Mouse (Mus musculus) kidney, adult 18-20 months (tissue): ENCODE data around the gene Ccng2.

Experiments
- DNase-seq: peaks from one replicate; pipeline ENCODE4 v3.0.0; 2021

The Ccng2 gene

DNA sequence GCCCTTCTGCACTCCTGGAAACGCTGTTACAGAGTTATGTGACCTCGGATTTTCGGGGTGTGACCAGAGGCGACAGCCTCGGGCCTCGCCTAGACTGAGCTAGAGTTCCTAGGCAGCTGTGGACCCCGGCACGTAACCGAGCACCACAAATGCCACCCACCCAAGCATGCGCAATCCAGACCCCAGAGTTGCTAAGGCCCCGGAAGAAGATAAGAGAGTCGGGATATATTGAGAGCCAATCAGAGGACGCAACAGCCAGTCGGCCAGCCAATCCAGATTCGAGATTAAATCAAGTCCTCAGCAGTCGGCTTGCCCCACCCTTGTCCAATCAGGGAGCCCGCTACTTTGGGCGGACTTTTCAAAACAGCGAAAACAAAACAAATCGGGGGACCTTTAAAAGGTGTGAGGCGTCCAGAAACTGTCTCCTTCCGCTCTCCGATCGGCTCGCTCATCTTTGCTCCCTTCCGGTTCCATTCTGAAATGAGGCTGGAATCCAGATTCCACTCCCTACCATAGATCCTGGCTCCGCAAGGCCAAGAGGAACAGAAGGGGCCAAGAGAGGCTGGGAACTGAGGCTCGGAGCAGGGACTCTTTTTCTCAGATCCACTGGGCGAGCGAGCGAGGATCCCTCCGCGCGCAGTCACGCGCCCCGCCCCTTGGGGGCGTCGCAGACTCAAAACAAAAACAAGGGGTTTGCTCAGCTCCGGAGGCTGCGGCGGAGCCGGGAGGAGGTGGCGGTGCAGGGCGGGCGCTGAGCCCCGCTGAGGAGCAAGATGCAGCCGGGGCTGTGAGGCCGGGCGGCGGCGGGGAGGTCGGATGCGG lies at the start of gene Ccng2:
Ccng2 (plus strand) TSS at position 375 of the 822 bp plus-strand sequence.
- DNase-seq = peak; percentile 96

DNA sequence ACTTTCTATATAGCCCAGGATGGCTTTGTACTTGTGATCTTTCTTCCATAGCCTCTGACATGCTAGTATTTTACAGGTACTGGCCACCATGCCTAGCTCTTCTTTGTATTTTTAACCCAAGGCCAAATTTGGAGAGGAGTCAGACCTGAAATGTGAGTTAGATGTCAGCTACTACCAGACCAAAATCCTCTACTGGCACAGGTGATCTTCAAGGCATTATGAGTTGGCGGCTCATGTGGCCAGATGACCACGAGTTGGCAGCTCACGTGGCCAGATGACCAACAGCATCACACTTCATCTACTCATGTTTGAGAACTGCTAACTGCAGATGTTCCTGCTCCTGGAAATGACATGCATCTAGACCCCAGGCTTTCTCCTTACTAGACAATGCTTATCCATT lies 48.7 kb upstream of the Ccng2 start:
- no peak for DNase-seq

DNA sequence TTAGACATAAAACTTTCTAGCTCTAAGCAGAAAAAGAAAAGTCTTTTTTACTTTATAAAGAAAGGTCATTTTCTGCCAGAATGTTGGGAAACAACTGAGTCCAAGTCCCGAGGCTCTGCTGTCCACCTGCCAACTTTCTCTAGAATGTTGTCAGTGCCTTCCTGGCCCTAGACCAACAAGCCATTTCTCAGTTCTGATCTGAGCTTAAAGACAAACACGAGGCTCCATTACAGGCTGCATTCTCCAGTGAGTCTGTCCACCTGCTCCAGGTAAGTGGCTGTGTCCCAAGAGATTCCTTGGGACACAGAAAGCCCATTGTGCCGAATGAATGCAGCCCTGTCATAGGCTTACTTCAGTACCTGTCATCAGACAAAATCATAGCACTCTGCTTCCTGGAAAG lies 45.4 kb upstream of the Ccng2 start:
- DNase-seq = peak; percentile 62

DNA sequence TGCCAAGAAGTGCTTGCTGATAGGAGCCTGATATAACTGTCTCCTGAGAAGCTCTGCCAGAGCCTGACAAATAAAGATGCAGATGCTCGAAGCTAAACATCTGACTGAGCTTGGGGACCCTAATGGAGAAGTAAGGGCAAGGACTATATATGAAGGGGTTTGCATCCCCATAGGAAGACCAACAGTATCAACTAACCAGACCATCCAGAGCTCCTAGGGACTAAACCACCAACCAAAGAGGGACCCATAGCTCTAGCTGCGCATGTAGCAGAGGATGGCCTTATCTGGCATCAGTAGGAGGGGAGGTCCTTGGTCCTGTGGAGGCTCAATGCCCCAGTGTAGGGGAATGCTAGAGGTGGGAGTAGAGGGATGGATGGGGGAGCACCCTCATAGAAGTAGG lies 42.5 kb upstream of the Ccng2 start:
- DNase-seq = no peak

DNA sequence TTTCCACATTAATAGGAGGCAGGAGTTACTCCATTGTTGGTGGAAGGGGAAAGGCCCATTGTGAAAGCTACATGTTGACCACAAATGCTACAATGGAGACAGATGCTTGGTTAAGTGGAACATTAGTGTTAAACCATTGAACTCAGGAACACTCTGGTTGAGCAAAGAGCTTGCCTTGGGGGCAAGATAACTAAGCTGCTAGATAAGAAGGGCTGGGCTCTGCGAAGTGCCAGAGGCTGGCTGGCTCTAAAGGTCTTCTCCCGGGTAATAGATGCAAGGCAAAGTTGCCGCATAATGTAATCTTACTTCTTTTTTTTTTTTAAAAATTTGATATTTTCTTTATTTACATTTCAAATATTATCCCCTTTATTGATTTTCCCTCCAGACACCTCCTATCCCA lies 39.9 kb upstream of the Ccng2 start:
- no peak for DNase-seq

DNA sequence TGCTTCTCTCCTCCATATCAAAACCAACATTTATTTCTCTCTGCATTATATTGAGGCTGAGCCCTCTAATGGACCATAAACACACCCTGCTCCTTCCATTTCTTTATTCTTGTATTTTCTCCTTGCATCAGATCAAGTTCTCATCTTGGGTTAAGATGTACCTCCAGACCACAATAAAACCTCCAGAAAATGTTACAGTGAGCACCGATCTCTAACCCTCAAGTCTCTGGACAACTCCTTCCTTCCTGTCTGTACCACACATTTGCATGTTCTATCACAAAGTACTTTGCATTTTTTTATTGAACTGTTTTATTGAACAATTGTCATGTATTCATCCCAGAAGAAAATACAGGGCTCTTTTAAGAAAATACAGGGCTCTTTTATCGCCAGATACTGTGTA lies 37.5 kb upstream of the Ccng2 start:
- no peak for DNase-seq

DNA sequence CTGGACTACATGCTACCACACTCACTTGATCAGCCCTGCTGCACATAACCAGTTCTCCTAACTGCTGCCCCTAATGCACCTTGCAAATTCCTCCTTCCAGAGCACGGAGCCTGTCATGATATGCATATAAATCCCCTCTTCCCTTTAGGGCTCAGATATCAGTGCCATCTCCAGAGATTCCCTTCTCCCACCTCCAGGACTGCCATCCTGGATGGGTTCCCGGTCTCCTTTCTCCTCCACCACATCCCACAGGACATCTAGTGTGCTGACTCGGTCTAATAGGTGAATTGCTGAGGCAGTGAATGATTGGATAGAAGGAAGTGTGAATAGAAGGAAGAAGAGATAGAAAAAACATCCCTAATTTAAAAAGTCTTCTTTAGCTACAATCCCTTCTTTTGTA lies 35.3 kb upstream of the Ccng2 start:
- DNase-seq = no peak

DNA sequence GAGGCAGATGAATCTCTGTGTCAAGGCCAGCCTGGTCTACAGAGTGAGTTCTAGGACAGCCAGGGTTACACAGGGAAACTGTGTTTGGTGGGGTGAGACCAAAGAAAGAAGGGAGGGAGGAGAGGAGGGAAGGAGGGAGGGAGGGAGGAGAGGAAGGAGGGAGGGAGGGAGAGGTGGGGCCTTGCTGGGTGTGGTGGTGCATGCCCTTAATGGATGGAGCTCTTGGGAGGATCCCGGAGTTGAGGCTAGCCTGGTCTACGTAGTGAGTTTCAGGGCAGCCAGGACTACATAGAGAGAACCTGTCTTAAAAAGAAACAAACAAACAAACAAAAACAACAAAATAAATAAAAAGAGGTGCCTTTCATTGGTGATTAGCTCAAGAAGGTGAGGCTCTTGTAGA lies 34.2 kb upstream of the Ccng2 start:
- DNase-seq = no peak

DNA sequence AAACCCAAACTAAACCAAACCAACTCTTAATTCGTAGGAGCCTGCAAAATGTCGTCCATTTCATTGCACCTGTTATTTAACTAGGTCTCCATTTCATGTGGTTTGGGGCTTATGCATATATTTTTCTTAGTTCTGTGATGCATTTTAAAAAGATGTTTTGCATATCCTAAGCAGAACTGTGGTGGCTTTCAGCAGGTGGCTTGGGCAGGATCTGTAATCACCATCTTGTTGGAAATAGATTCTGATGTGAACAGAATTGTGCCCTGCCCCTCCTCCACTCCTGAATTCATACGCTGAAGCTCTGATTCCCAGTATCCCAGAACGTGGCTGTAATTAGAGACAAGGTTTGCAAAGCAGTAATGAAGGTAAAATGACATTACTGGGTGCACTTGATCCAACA lies 32.9 kb upstream of the Ccng2 start:
- DNase-seq = no peak

DNA sequence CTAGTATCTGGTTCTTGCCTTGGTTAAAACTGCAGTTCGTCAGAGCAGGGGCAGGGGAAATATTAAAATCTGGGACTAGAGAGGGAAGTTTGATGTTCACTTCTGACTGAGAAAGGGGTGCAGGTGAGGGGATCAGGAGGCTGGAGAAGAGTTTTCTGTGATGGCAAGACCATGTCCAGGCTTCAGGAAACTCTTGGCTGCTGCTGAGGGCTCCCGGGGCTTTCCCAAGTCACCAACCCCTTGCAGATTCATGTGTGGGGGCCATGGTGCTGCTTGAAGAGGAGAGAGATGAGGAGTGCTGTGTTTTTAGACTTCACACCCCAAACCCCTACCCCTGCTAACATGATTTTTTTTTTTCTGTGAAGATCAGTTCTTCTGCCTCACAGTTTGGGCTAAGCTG lies 32.5 kb upstream of the Ccng2 start:
- no peak for DNase-seq

DNA sequence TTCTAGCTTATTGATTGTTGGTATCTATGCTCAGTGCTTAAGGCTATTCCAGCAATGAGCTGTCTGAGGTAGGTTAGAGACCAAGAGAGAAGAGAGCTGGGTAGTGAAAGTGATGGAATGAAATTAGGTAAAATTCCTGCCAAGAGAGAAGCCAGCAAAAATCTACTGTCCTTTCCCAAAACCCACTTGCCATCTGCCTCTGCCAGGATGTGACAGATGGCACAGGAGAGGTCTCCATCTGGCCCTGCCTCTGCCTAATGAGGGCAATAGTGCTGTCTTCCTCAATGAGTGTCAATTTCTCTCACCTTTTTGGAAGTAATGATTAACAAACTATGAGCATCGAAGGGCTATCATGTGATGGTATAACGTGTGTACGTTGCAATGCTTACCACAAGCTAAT lies 31.2 kb upstream of the Ccng2 start:
- DNase-seq = no peak

DNA sequence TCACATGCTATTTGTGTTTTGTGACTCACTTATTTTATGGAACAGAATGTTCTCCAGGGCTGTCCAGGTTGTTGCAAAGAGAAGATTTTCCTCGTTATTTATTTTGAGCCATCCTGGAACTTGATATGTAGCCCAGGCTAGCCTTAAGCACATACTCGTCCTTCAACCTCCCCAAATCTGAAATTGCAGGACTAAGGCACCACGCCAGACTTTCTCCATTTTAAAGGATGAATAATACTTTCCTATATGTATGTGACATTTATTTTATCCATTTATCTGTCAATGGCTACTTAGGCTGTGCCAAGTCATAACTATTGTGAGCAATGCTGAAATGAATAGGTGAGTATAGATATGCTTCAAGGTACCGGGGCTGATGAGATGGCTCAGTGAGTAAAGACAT lies 30.5 kb upstream of the Ccng2 start:
- no peak for DNase-seq

DNA sequence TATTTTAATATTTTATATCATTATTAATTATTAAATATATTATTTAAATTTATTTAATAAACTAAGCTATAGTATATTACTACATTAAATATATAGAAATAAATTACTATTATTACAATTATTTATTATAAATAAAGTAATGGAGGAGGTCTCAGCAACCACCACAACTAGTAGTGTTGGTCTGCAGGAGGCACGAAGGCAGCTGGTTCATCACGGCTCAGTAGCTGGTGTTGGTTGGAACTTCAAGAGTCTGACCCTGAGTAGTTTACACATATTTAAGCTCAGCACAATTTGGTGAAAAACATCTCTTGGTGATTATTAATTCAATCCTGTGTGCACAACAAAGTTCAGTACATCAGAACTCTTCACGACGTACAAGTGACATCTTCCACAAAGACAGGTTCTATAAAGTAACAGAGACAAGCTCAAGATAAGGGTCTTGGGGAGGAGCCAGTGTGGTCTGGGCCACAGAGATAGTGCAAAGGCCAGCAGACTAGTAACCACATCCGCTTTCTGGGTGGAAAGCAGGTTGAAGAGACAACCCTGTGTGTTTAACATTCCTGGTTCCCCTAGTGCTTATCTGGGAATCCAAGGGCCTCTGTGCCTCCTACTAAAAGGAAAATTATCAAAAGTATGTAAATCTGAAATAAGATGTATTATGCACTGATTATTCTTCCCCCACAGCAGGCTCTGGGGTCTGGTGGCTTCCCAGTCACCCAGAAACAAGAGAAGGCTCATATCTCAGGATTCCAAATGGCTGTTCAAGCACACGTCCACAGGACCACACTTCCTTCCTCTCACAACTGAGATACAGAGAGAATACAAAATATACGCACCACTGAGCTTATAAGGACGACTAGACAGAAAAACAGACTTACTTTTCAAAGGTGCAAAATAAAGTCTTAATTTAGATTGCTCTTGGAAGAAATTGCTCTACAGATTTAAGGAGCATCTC lies 27.2 kb upstream of the Ccng2 start:
- DNase-seq = no peak

DNA sequence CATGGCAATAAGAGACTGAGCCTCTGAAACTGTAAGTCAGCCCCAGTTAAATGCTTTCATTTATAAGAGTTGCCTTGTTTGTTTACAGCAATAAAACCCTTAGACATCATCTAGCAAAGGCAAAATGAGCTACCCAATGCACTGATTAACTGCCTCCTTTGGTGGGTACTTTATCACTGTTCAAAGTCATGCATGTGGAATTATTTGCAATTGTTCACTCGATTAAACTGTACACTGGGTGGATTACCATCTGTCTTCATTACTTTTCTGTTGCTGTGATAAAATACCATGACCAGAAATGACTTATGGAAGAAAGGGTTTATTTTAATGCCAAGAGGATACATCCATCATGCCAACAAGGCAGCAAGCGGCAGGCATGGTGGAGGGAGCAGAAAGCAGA lies 21.8 kb upstream of the Ccng2 start:
- no peak for DNase-seq

DNA sequence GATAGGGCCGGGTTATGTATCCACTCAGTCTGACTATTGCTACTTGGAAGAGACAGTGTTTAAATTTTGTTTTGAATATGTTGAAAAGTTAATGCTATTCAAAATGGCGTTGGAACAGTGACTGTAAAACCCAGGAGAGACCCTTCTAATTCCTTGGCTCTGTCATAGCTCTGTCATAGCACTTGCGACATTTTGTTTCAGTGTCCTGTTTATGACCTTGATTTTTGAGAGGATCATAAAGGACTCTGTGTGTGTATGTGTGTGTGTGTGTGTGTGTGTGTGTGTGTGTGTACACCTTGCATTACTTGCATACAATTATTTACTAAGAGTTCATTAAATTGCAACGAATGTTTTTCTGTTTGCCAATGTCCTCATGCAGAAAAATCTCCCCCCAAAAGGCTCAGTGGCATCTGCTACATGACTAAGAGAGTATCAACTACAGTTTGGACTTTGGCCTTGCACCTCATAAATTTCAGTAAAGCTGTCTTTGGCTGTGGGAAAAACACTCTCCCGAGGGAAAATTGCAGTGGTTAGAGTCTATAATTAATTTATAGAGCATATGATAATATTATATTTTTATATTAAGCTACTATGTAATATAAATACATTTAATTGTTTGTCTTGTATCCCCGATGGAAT lies 17.0 kb upstream of the Ccng2 start:
- DNase-seq = no peak

DNA sequence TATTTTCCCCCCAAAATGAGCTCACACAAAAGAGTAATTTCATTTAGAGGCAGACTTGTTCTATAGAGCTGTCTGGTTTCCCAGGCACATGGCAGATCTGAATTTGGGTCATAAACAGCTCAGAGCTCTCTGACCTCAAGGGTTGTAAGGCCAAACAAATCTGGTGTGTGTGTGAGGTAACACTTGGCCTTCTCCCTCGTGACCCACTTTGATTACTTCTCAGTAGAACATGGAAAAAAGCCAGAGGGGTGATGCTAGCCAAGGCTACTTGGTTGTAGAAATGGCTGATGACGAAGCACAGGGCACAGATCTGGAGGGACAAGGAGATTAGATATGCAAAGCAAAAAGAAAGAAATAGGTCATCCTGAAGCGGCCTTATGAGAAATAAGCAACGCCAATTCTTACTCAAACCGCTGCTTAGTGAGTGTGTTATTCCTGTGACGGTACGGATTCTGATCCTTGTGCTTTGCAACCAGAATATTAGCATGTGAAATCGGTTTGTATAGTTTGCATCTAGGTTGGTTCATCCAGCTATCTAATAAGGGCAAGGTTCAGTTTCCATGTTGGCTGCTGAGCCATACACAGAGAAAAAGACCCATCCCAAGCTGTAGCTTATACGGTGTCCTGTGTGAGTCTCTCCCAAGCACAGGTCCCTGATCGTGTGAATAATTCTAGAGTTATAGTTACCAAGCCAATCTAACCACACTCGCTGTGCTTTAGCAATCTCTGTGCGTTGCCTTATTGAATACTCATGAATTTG lies 15.9 kb upstream of the Ccng2 start:
- peak; percentile 18 for DNase-seq

DNA sequence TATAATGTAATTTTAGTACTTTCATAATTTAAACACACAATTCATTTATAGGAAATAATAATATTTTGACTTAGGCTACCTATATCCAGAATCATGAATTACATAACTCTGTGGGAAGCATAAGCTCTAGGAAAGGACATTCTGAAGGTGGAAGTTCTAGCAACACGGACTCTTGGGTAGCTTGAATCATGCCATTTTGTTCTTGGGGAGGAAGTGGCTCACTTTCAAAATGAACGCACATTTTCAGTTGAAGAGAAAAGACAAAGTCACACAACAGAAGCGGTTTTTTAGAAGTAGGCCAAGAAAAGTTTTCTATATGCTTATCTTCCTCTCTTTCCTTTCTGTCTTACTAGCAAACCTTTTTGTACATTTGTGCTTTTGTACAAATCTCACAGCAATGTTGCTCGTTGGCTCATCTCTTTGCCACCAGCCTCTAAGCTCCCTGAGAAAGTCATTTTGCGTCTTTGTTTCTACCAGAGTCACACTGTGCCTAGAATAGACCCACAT lies 11.2 kb upstream of the Ccng2 start:
- no peak for DNase-seq

DNA sequence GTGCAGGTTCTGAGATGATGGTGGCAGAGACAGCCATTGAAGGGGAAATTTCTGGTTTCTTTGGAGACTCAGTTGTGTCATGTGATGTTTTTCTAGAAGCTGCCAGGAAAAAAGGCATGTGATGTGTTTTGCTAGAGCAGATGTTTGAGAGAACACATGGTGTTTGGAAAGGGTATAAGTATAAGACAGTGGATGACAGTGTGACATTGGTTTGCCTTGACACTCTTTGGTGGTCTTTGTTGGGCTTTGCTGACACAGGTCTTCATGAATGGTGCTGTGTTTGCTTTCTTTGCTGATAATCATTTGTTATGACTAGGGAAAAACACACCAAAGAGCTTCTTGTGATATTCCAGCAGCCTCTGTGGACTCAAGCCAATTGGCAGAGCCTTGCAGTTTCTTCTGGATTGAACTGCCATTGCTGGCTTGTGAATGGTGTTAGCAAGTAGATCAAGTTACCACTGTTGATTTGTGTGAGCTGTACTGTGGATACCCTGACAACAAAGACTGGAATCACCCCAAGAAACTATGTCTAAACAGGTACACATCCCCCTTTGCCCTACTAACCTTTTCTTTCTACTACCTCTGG lies 10.1 kb upstream of the Ccng2 start:
- no peak for DNase-seq

DNA sequence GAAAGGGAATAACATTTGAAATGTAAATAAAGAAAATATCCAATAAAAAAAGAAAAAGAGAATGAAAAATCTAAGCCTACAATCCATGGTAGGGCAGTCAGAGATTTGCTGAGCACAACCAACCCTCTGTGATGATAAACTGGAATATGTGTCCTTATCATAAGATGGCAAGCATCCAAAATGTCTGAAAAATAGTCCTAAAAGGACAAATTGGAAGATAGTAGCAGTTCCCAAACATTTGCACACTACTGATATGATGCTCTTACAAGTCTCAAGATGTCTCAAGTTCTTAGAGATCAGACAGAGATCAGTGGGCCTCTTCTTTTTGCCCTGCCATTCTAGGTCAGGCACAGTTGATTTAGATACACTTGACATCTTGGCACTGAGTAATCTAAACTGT lies 7.7 kb upstream of the Ccng2 start:
- DNase-seq = no peak

DNA sequence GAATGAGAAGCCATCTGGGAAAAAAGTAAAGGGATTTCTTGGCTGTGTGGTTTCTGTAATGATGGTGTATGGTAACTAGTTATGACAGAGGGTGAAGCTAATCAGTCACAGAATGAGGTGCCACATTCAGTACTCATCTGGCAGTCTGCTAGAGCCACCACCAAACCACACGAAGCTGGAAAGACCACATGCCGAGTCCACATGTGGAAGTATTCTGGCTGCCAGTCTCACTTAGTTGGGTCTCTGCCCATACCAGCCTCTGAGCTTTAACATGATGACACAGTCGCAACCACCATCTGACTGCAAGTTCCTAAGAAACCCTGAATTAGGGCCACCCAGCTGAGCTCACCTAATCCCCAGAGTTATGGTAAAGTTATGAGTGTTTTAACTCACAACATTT lies 6.1 kb upstream of the Ccng2 start:
- no peak for DNase-seq

DNA sequence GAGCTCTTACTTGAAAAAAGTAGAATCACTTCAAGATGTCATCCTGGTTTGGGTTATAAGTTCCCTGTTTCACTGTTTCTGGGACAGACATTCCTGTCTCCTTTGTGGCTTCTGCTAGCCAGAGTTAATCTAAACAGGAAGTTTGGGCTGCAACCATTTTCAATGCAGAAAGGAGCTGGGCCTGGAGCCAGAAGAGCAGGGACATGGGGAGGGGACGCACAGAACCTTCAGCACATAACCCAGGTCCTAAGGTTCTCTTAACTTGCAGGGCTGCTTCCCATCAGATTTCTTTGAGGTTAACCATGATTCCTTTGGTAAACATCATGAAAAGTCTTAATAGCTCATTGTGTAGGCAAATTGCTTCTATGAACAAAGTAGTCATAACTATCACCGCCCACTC lies 4.3 kb upstream of the Ccng2 start:
- no peak for DNase-seq

DNA sequence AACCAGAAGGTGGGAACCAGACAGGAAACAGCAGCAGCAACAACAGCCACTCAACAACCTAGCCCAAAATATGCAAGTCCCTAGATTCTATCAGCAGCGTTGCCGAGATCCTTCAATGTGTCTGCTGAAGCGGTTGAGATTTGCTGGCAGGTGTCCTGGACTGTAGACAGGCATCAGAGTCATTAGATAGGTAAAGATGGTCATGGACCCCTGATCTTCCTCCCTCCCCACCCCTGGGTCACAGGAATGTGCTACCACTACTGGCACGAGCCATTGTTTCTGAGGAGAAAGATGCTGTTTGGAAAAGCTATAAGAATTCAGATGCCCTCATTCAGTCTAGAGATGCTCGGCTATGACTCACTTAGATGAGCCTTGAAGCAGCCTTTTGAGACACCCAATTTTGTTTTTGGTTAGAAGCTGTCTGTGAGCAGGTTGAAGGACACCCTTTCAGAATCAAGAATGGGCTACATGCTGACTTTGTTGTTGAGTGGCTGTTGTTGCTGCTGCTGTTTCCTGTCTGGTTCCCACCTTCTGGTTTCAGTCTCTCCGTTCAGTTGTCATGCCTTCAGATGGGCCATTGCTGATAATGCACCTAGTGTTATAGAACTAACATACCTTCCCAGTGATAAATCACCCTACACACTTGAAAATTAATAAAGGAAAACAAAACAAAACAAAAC lies 3.5 kb upstream of the Ccng2 start:
- no peak for DNase-seq
